ENCODE assay signal across 8 mouse cellular contexts in genomic region chr7:126031598-126032364, GRCm38 (mm10). TPM values are rescaled to one million over a fixed set of nuclear protein-coding genes. Genes with fewer than 3 reads are reported as not detected.
A peak's percentile ranks its signal among the peaks of the same experiment; 100 is the strongest.
DNase-seq lines count a peak whose midpoint lies in the region; ATAC-seq and TF ChIP-seq lines count a peak whose summit lies in the region.
"Had no signal": no experiment of that assay in that cellular context is flagged by ENCODE, and none has a peak within 500 bp of the region (broad histone marks: within the 10 kb centered on the region; RNA-seq: fewer than 3 reads in every experiment).

No protein-coding gene starts in this region.

- H3K27ac ChIP-seq in stomach, embryonic 16.5 days (ENCODE audit: low read length), result no peak overlapping the region
- H3K27ac ChIP-seq in stomach, postnatal 0 days (replicated peaks), result no peak overlapping the region
- peak overlapping the region; percentile 81 for H3K27ac ChIP-seq in forebrain, embryonic 15.5 days (replicated peaks)
- peak overlapping the region; percentile 58; the same call in 1 of the 2 replicates for H3K27ac ChIP-seq in left cerebral cortex, adult 2 months

- 0 out of 2 replicates have a peak, but pooled peaks have one; percentile 2 for ATAC-seq in stomach, embryonic 16.5 days (ENCODE audit: insufficient read depth, low FRiP score)
- ATAC-seq in stomach, postnatal 0 days (ENCODE audit: low FRiP score, low TSS enrichment), result no peak
- ATAC-seq in forebrain, embryonic 15.5 days (replicated peaks), result peak; percentile 59

- no peak overlapping the region for H3K4me3 ChIP-seq in stomach, embryonic 16.5 days (replicated peaks; ENCODE audit: low read length)
- H3K4me3 ChIP-seq in stomach, postnatal 0 days (ENCODE audit: low read depth, low read length), result no peak overlapping the region
- no peak overlapping the region for H3K4me3 ChIP-seq in forebrain, embryonic 15.5 days
- no peak overlapping the region for H3K4me3 ChIP-seq in left cerebral cortex, adult 2 months

- no peak for DNase-seq in stomach, postnatal 0 days (ENCODE audit: low spot score)
- peak; percentile 32 to 46 for DNase-seq in left cerebral cortex, adult 2 months (ENCODE audit: extremely low spot score in 1 of 2, low spot score in 2 of 2)
- no peak for DNase-seq in thymus, postnatal 10 days (ENCODE audit: low spot score in 2 of 2)
- DNase-seq in retina, postnatal 1 day, result no peak
- DNase-seq in spleen, postnatal 10 days (ENCODE audit: low spot score in 2 of 2), result no peak

- H3K9me3 ChIP-seq in stomach, embryonic 16.5 days (replicated peaks; ENCODE audit: control insufficient read depth, low read length), result no peaks in the 10 kb centered on the region
- no peaks in the 10 kb centered on the region for H3K9me3 ChIP-seq in stomach, postnatal 0 days (ENCODE audit: control insufficient read depth, low read length)
- no peaks in the 10 kb centered on the region for H3K9me3 ChIP-seq in forebrain, embryonic 15.5 days

- no peak overlapping the region for H3K4me2 ChIP-seq in stomach, embryonic 16.5 days (ENCODE audit: low read depth, low read length)
- H3K4me2 ChIP-seq in stomach, postnatal 0 days (replicated peaks; ENCODE audit: low read depth), result no peak overlapping the region
- H3K4me2 ChIP-seq in forebrain, embryonic 15.5 days (replicated peaks), result no peak overlapping the region

- intact Hi-C loops in left cerebral cortex, adult 2 months (cut with DNase I), result no loop called here

- TF ChIP-seq CTCF in stomach, postnatal 0 days (IDR thresholded peaks at IDR 0.05; ENCODE audit: low read depth), result no peak
- no peak for TF ChIP-seq CTCF in left cerebral cortex, adult 2 months (IDR thresholded peaks at IDR 0.05)

- H3K4me1 ChIP-seq in stomach, embryonic 16.5 days (ENCODE audit: control insufficient read depth, insufficient read depth, low read length), result peaks cover 6% of the 10 kb centered on the region; the same call in 1 of the 2 replicates
- no peaks in the 10 kb centered on the region for H3K4me1 ChIP-seq in stomach, postnatal 0 days (replicated peaks; ENCODE audit: control insufficient read depth, insufficient read depth)
- peaks cover 43% of the 10 kb centered on the region for H3K4me1 ChIP-seq in forebrain, embryonic 15.5 days

- WGBS in stomach, embryonic 16.5 days, result 68% methylated on average over 10 of the region's 10 CpGs
- WGBS in stomach, postnatal 0 days, result 67% methylated on average over 10 of the region's 10 CpGs
- WGBS in forebrain, embryonic 15.5 days, result 54% methylated on average over 10 of the region's 10 CpGs

- TF ChIP-seq EP300 in stomach, postnatal 0 days (optimal IDR thresholded peaks at IDR 0.05), result no peak

- no peak overlapping the region for H3K9ac ChIP-seq in stomach, embryonic 16.5 days (ENCODE audit: low read length)
- no peak overlapping the region for H3K9ac ChIP-seq in stomach, postnatal 0 days (ENCODE audit: low read length)
- no peak overlapping the region; the same call in 1 of the 2 replicates for H3K9ac ChIP-seq in forebrain, embryonic 15.5 days (replicated peaks)

- no peaks in the 10 kb centered on the region for H3K36me3 ChIP-seq in stomach, embryonic 16.5 days (ENCODE audit: control insufficient read depth, insufficient read depth, low read length)
- no peaks in the 10 kb centered on the region for H3K36me3 ChIP-seq in stomach, postnatal 0 days (ENCODE audit: control insufficient read depth, insufficient read depth, low read length)
- no peaks in the 10 kb centered on the region for H3K36me3 ChIP-seq in forebrain, embryonic 15.5 days

- H3K27me3 ChIP-seq in stomach, embryonic 16.5 days (ENCODE audit: control insufficient read depth, insufficient read depth, low read length), result no peaks in the 10 kb centered on the region
- H3K27me3 ChIP-seq in stomach, postnatal 0 days (ENCODE audit: control insufficient read depth, insufficient read depth, low read length), result no peaks in the 10 kb centered on the region
- no peaks in the 10 kb centered on the region for H3K27me3 ChIP-seq in forebrain, embryonic 15.5 days

RNA-seq across cellular contexts. Expression of gene Gsg1l, which starts 50.4 kb away (rescaled TPM):
- 0.59 and 0.77 TPM in 2 replicates for polyA plus RNA-seq in stomach, embryonic 16.5 days (2015; fragmentation: Nextera tagmentation; extraction: Ambion mirVana)
- 0.67 and 0.77 TPM in 2 replicates for polyA plus RNA-seq in stomach, postnatal 0 days (2015; fragmentation: Nextera tagmentation; extraction: Ambion mirVana)
- 5.1 and 5.4 TPM in 2 replicates for polyA plus RNA-seq in forebrain, embryonic 15.5 days (2015; fragmentation: Nextera tagmentation; extraction: Ambion mirVana)
- total RNA-seq in left cerebral cortex, adult 2 months (2021), result 10 to 100 TPM; 74.9 to 77.5 TPM
- total RNA-seq: liver, adult 2 months had no signal

Comparison
In these comparisons a context has a peak if more than half of its experiments do, and no peak if none do; other contexts are left out.
1. H3K27ac ChIP-seq: peak in forebrain, embryonic 15.5 days (single experiment) and left cerebral cortex, adult 2 months (single experiment); none in stomach, embryonic 16.5 days (single experiment) and stomach, postnatal 0 days (single experiment).
2. DNase-seq: peak in left cerebral cortex, adult 2 months (2 of 2); none in stomach, postnatal 0 days (single experiment), thymus, postnatal 10 days (0 of 2), retina, postnatal 1 day (single experiment) and spleen, postnatal 10 days (0 of 2).